Mouse (Mus musculus): ENCODE measurements around the gene Plekha1.

- TF ChIP-seq ZC3H11A (IDR thresholded peaks at IDR 0.05; ENCODE audit: borderline replicate concordance, low read depth, low read length) (no peak), ZNF384 (IDR thresholded peaks at IDR 0.05; ENCODE audit: low read depth, low read length) (no peak), MAFK (IDR thresholded peaks at IDR 0.05; ENCODE audit: insufficient read depth, low read depth, low read length) (no peak), CHD2 (IDR thresholded peaks at IDR 0.05; ENCODE audit: low read depth, low read length) (no peak)
Observed at GRCm38 (mm10) chr7:130859926-130860325, 5.6 kb upstream of the Plekha1 start.

All from ES-E14 (cell line).